Comparison of ENCODE assay signal across 25 mouse cellular contexts in the genomic region with DNA sequence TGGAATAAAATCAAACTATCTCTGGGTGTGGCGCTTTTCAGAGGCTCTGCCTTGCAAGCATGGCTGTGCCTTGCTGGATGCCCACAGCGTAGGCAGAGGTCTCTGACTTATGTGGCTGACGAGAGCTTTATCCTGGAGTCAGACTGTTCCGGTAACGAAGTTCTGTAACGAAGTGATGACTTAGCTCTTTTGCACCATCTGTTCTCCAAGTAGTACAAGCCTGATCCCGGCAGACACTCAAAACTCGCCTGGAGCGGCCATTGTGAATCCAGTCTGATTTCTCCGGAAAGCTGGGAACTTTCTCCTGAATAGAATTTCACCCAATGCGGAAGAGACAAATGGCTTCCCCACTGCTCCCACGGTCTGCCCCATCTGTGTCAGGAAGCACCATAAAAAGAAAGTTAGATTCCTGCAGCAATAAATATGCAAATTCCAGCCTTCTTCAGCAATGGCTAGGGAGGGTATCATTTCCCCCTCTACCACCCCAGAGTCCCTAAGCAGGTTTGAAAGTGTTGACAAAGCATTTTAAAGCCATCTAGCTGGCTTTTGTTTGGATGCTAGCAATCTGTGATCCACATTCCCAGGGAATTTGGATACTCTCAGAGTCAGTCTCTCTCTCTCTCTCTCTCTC. TPM values are rescaled to one million over a fixed set of nuclear protein-coding genes. Genes with fewer than 3 reads are reported as not detected.
DNase-seq lines count a peak whose midpoint lies in the region; ATAC-seq and TF ChIP-seq lines count a peak whose summit lies in the region.
"Had no signal": no experiment of that assay in that cellular context is flagged by ENCODE, and none has a peak within 500 bp of the region (broad histone marks: within the 10 kb centered on the region; RNA-seq: fewer than 3 reads in every experiment).

No protein-coding gene starts in this region.

- peak overlapping the region; percentile 50; the same call in 1 of the 2 replicates for H3K27ac ChIP-seq in forebrain, postnatal 0 days (ENCODE audit: low read depth, low read length)
- H3K27ac ChIP-seq in neural tube, embryonic 13.5 days (replicated peaks): peak overlapping the region; percentile 64; the same call in 1 of the 2 replicates
- H3K27ac ChIP-seq: embryonic facial prominence, embryonic 12.5 days; left cerebral cortex, adult 2 months had no signal

- H3K27me3 ChIP-seq in forebrain, postnatal 0 days (ENCODE audit: insufficient read depth, low read length): no peaks in the 10 kb centered on the region
- no peaks in the 10 kb centered on the region for H3K27me3 ChIP-seq in neural tube, embryonic 13.5 days
- H3K27me3 ChIP-seq: embryonic facial prominence, embryonic 12.5 days; megakaryocyte, embryonic 14.5 days had no signal

- intact Hi-C loops in left cerebral cortex, postnatal 25 days (cut with DNase I): loop anchor here (5.0 kb wide), 1 partner anchor 113 kb away; a partner anchor contains a TSS
- intact Hi-C loops in left cerebral cortex, postnatal 4 days (cut with DNase I): no loop called here

- H3K9me3 ChIP-seq in forebrain, postnatal 0 days (ENCODE audit: low read length): no peaks in the 10 kb centered on the region
- no peaks in the 10 kb centered on the region for H3K9me3 ChIP-seq in neural tube, embryonic 13.5 days
- H3K9me3 ChIP-seq: embryonic facial prominence, embryonic 12.5 days had no signal

- no peak overlapping the region for H3K9ac ChIP-seq in forebrain, postnatal 0 days
- no peak overlapping the region for H3K9ac ChIP-seq in neural tube, embryonic 13.5 days
- H3K9ac ChIP-seq: embryonic facial prominence, embryonic 12.5 days had no signal

- H3K4me1 ChIP-seq in forebrain, postnatal 0 days (ENCODE audit: insufficient read depth): no peaks in the 10 kb centered on the region
- H3K4me1 ChIP-seq in neural tube, embryonic 13.5 days (replicated peaks): peaks cover 18% of the 10 kb centered on the region
- H3K4me1 ChIP-seq: embryonic facial prominence, embryonic 12.5 days; megakaryocyte, embryonic 14.5 days had no signal

- no peaks in the 10 kb centered on the region for H3K36me3 ChIP-seq in forebrain, postnatal 0 days (ENCODE audit: insufficient read depth)
- H3K36me3 ChIP-seq in neural tube, embryonic 13.5 days: no peaks in the 10 kb centered on the region
- H3K36me3 ChIP-seq: embryonic facial prominence, embryonic 12.5 days had no signal

- DNase-seq in frontal cortex, postnatal 36 days (ENCODE audit: low spot score in 2 of 2): peak; percentile 24 to 34
- DNase-seq in frontal cortex, postnatal 14 days (ENCODE audit: low spot score in 2 of 2): no peak
- peak; percentile 26 to 63 for DNase-seq in left cerebral cortex, postnatal 25 days (ENCODE audit: low spot score in 2 of 2)
- DNase-seq in left cerebral cortex, postnatal 4 days: no peak
- peak; percentile 64 for DNase-seq in forebrain, postnatal 0 days
- no peak for DNase-seq in testis, postnatal 14 days (ENCODE audit: low spot score)
- no peak for DNase-seq in retina, embryonic 14.5 days (ENCODE audit: low spot score)
- DNase-seq: adrenal gland, postnatal 14 days; cerebellum, adult 8-10 months; gastrocnemius, postnatal 25 days; kidney, adult 8-10 months; kidney, postnatal 4 days; lung, postnatal 14 days; thymus, postnatal 4 days had no signal

- 33% methylated on average over 12 of the region's 12 CpGs for WGBS in forebrain, postnatal 0 days
- 34% methylated on average over 12 of the region's 12 CpGs for WGBS in neural tube, embryonic 13.5 days

- no peak for TF ChIP-seq CTCF in forebrain, postnatal 0 days (IDR thresholded peaks at IDR 0.05; ENCODE audit: low read depth)

- no peak overlapping the region for H3K4me3 ChIP-seq in forebrain, postnatal 0 days (ENCODE audit: low read depth, low read length)
- no peak overlapping the region for H3K4me3 ChIP-seq in neural tube, embryonic 13.5 days
- H3K4me3 ChIP-seq: embryonic facial prominence, embryonic 12.5 days; left cerebral cortex, adult 2 months had no signal

- peak; percentile 75 for ATAC-seq in forebrain, postnatal 0 days
- peak; percentile 65 for ATAC-seq in neural tube, embryonic 13.5 days (ENCODE audit: low read depth)
- ATAC-seq: inflammation-experienced regulatory T-cells, adult 6 months had no signal

- H3K4me2 ChIP-seq in forebrain, postnatal 0 days (ENCODE audit: low read depth): peak overlapping the region; percentile 18
- peak overlapping the region; percentile 20 for H3K4me2 ChIP-seq in neural tube, embryonic 13.5 days
- H3K4me2 ChIP-seq: embryonic facial prominence, embryonic 12.5 days had no signal

RNA-seq across cellular contexts. Expression of a gene that starts 17.2 kb away (rescaled TPM):
- total RNA-seq in left cerebral cortex, postnatal 25 days (2021): not detected
- total RNA-seq in left cerebral cortex, postnatal 4 days (2021): not detected
- not detected in 2 replicates for total RNA-seq in forebrain, postnatal 0 days (2014; rRNA removed)
- 0.11 and 0.16 TPM in 2 replicates for polyA plus RNA-seq in forebrain, postnatal 0 days (2015; fragmentation: Nextera tagmentation; extraction: Ambion mirVana)
- polyA plus RNA-seq in neural tube, embryonic 13.5 days (2015; fragmentation: Nextera tagmentation; extraction: Ambion mirVana): not detected in 2 replicates
- total RNA-seq: adrenal gland, postnatal 14 days; common myeloid progenitor, adult 5-6 weeks; gastrocnemius, postnatal 25 days; left cerebral cortex, adult 2 months had no signal
- polyA plus RNA-seq: C2C12; embryonic facial prominence, embryonic 12.5 days; heart, postnatal 0 days; inflammation-experienced regulatory T-cells, adult 6 months; limb, embryonic 14.5 days; liver, embryonic 16.5 days; small intestine, adult 2 months had no signal

Comparison
In these comparisons a context has a peak if more than half of its experiments do, and no peak if none do; other contexts are left out.
1. DNase-seq: peak in frontal cortex, postnatal 36 days (2 of 2), left cerebral cortex, postnatal 25 days (2 of 2) and forebrain, postnatal 0 days (single experiment); none in frontal cortex, postnatal 14 days (0 of 2), left cerebral cortex, postnatal 4 days (single experiment), testis, postnatal 14 days (single experiment) and retina, embryonic 14.5 days (single experiment).